Mouse (Mus musculus) heart, embryonic 14.5 days (tissue): ENCODE data around the gene Zfp551. TPM values are rescaled to one million over a fixed set of nuclear protein-coding genes. Genes with fewer than 3 reads are reported as not detected.

Source experiments
- ATAC-seq: fragments of 200-750 bp; cut with Nextera tagmentation; 2 replicates; pipeline ENCODE4 v1.8.0; 2017; ENCODE audit warnings: low read depth, moderate TSS enrichment; ENCODE audit not compliant: insufficient number of reproducible peaks, insufficient read depth, low FRiP score
- H3K27ac ChIP-seq, 2 experiments: fragments of 200-500 bp in 1 of 2; fragments of 300-500 bp in 1 of 2; sonication (generic) in 1 of 2; replicated peaks in 1 of 2; 2 replicates each; pipeline ENCODE4 v1.5.1; 2012 to 2014; ENCODE audit warnings: low read depth in 2 of 2, low read length in 2 of 2, control low read depth in 1 of 2, mild to moderate bottlenecking in 1 of 2, mixed read lengths in 1 of 2; ENCODE audit not compliant: control insufficient read depth in 1 of 2, insufficient read depth in 1 of 2
- H3K27me3 ChIP-seq: fragments of 300-500 bp; sonication (generic); 2 replicates; pipeline ENCODE4 v1.6.1; 2014; ENCODE audit warnings: mild to moderate bottlenecking, low read length, control low read depth; ENCODE audit not compliant: control insufficient read depth, insufficient read depth
- H3K36me3 ChIP-seq: fragments of 300-500 bp; sonication (generic); 2 replicates; pipeline ENCODE4 v1.6.1; 2014; ENCODE audit warnings: mild to moderate bottlenecking, control low read depth, low read length, mixed read lengths; ENCODE audit not compliant: control insufficient read depth, insufficient read depth
- H3K4me1 ChIP-seq, 2 experiments: fragments of 200-500 bp in 1 of 2; fragments of 300-500 bp in 1 of 2; sonication (generic) in 1 of 2; 2 replicates each; pipeline ENCODE4 v1.6.1; 2012 to 2014; ENCODE audit warnings: low read length in 2 of 2, control low read depth in 1 of 2, mixed read lengths in 1 of 2; ENCODE audit not compliant: control insufficient read depth in 2 of 2, insufficient read depth in 2 of 2
- H3K4me2 ChIP-seq: fragments of 300-500 bp; sonication (generic); 2 replicates; pipeline ENCODE4 v1.6.1; 2014; ENCODE audit warnings: mild to moderate bottlenecking, low read length
- H3K4me3 ChIP-seq, 2 experiments: fragments of 200-500 bp in 1 of 2; fragments of 300-500 bp in 1 of 2; sonication (generic) in 1 of 2; 2 replicates each; pipeline ENCODE4 v1.5.1; 2012 to 2014; ENCODE audit warnings: low read length in 2 of 2, mild to moderate bottlenecking in 2 of 2, control low read depth in 1 of 2, low read depth in 1 of 2, moderate library complexity in 1 of 2; ENCODE audit not compliant: control insufficient read depth in 1 of 2, insufficient read depth in 1 of 2
- H3K9ac ChIP-seq: fragments of 300-500 bp; sonication (generic); 2 replicates; pipeline ENCODE4 v1.6.1; 2014; ENCODE audit warnings: mild to moderate bottlenecking, low read length
- H3K9me3 ChIP-seq: fragments of 300-500 bp; sonication (generic); 2 replicates; pipeline ENCODE4 v1.6.1; 2016; ENCODE audit warnings: low read length, control low read depth; ENCODE audit not compliant: control insufficient read depth
- WGBS: fragments of 180-500 bp; shearing (Covaris S2); extraction: QIAGEN DNeasy Blood & Tissue Kit; methylation state at CpG from one replicate; pipeline ENCODE4 v1.1.7; 2014; 5-methylcytosine and 5-hydroxymethylcytosine counted together
- polyA plus RNA-seq: library from polyadenylated mRNA; unstranded; fragments of >200 nt; fragmentation: Nextera tagmentation; extraction: Ambion mirVana; gene quantifications from 2 replicates; pipeline ENCODE4 v1.2.1, GENCODE M21; 2014

Zfp551 gene
- 3.0 and 3.9 TPM in 2 replicates for polyA plus RNA-seq

- Histone ChIP-seq H3K9me3 (no peaks in the 10 kb centered on the region), H3K4me1 (peaks cover 0 to 7% of the 10 kb centered on the region in 2 experiments; a peak in 1 of 4 replicates), H3K4me2 (peak within 1 kb of the TSS; percentile 62), H3K9ac (peak within 1 kb of the TSS; percentile 68), H3K36me3 (0 out of 2 replicates have a peak, but pooled peaks cover 2% of the 10 kb centered on the region), H3K4me3 (peak within 1 kb of the TSS; percentile 51 to 77), H3K27me3 (no peaks in the 10 kb centered on the region), H3K27ac (peak within 1 kb of the TSS; percentile 25 to 49; a peak in 3 of 4 replicates)
- ATAC-seq: peak; percentile 90
- 1% methylated on average over 27 of the region's 27 CpGs for WGBS
Measured at GRCm38 (mm10) chr7:12422245-12422849, at the start of gene Zfp551. TSS of gene Zfp551 (minus strand) at chr7:12422751.

GRCm38 (mm10) chr7:12422855-12423254 is 304 bp upstream of the Zfp551 start:
- H3K4me1 ChIP-seq: peaks cover 0 to 7% of the 10 kb centered on the region in 2 experiments; a peak in 1 of 4 replicates
- no peak for ATAC-seq
- WGBS: 55% methylated on average over 3 of the region's 3 CpGs
- H3K4me2 ChIP-seq: peak overlapping the region; percentile 62; the same call in 1 of the 2 replicates
- peak overlapping the region; percentile 68 for H3K9ac ChIP-seq
- no peaks in the 10 kb centered on the region for H3K27me3 ChIP-seq
- H3K9me3 ChIP-seq: no peaks in the 10 kb centered on the region
- no peak overlapping the region for H3K27ac ChIP-seq
- peak overlapping the region; percentile 51 to 77; a peak in 3 of 4 replicates for H3K4me3 ChIP-seq
- 0 out of 2 replicates have a peak, but pooled peaks cover 2% of the 10 kb centered on the region for H3K36me3 ChIP-seq

- H3K27me3 ChIP-seq: no peaks in the 10 kb centered on the region
- no peak for ATAC-seq
- peaks cover 6% of the 10 kb centered on the region for H3K36me3 ChIP-seq
- H3K27ac ChIP-seq: peak overlapping the region in 1 of 2 experiments; percentile 49; a peak in 2 of 4 replicates
- peak overlapping the region; percentile 51 to 77 for H3K4me3 ChIP-seq
- peak overlapping the region; percentile 68 for H3K9ac ChIP-seq
- WGBS: 47% methylated on average over 5 of the region's 5 CpGs
- peaks cover 0 to 7% of the 10 kb centered on the region in 2 experiments; a peak in 1 of 4 replicates for H3K4me1 ChIP-seq
- H3K4me2 ChIP-seq: peak overlapping the region; percentile 62
- H3K9me3 ChIP-seq: no peaks in the 10 kb centered on the region
Measured at GRCm38 (mm10) chr7:12421741-12422140, 810 bp downstream of the Zfp551 start.

- Histone ChIP-seq H3K4me1 (no peaks in the 10 kb centered on the region), H3K9ac (no peak within 1 kb of the TSS), H3K4me2 (no peak within 1 kb of the TSS), H3K27me3 (no peaks in the 10 kb centered on the region), H3K4me3 (no peak within 1 kb of the TSS), H3K27ac (no peak within 1 kb of the TSS), H3K36me3 (no peaks in the 10 kb centered on the region), H3K9me3 (no peaks in the 10 kb centered on the region)
- WGBS: 70% methylated on average over 1 of the region's 1 CpGs
- ATAC-seq: no peak
Measured at GRCm38 (mm10) chr7:12369173-12369572, 53.4 kb downstream of the Zfp551 start, which contains the start of gene Vmn1r84. TSS of gene Vmn1r84 (minus strand) at chr7:12369273.

Other genes starting within 250 kb of the Zfp551 start
- not detected in 2 replicates for gene Vmn1r80, start 233.5 kb downstream of the Zfp551 start, polyA plus RNA-seq
- gene Vmn1r81, start 154.5 kb downstream of the Zfp551 start, polyA plus RNA-seq: not detected in 2 replicates
- gene Vmn1r82, start 122.3 kb downstream of the Zfp551 start, polyA plus RNA-seq: not detected in 2 replicates
- not detected in 2 replicates for gene Vmn1r83, start 93.3 kb downstream of the Zfp551 start, polyA plus RNA-seq
- not detected in 2 replicates for gene Vmn1r84, start 53.5 kb downstream of the Zfp551 start, polyA plus RNA-seq
- gene Zfp606, start 55.5 kb upstream of the Zfp551 start, polyA plus RNA-seq: 16.6 and 18.4 TPM in 2 replicates
- gene 2900092C05Rik, start 89.8 kb upstream of the Zfp551 start, polyA plus RNA-seq: not detected in 2 replicates
- 0.01 TPM in 1 of 2 replicates, not detected in the other for gene Vmn2r53, start 186.0 kb upstream of the Zfp551 start, polyA plus RNA-seq
- not detected in 2 replicates for gene Vmn2r54, start 217.6 kb upstream of the Zfp551 start, polyA plus RNA-seq